Mouse (Mus musculus): Measurements from ENCODE around the gene Ubap1l. TPM values are rescaled to one million over a fixed set of nuclear protein-coding genes. Genes with fewer than 3 reads are reported as not detected.
"Not testable (repeated sequence)": the region's sequence is repeated elsewhere in the genome, so short reads cannot be mapped to it uniquely, and the experiment has no call there.

Ubap1l gene
- polyA plus RNA-seq (2016; fragmentation: Nextera tagmentation; extraction: Ambion mirVana): 0.27 and 0.73 TPM in 2 replicates

DNA sequence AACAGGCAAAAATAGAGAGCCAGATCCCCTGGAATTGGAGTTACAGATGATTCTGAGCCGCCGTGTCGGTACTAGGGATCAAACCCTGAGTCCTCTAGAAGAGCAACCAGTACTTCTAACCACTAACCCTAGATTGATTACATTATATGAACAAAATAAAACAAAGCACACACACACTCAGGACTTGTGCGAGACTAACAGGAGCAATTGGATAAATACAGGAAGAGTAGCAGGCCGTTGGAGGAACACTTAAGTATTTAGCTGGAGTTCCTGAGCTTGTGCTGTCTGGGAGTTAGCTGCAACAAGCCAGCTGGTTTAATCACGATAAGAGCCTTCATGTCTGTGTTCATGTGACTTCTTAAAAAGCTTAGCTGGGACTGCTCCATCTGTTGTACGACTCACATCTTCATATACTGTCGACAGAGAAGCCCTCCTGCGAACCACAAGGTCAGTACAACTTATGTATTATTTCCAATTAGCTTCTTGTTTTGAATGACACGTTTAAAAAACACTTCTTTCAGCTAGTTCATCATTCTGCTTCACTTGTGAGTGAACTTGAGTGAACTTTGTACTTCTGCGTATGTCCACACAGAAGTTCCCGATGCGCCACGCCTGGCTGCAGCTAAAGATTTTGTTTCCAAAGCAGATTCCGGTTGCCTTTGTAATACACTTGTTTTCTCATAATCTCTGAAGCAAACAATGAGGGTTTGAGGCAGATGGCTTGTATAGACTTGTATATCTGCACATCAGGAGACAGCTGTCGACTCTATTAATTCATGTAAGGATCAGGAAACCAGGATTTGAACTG, at the start of gene Ubap1l:
Ubap1l (plus strand) TSS at position 401 of the 808 bp plus-strand sequence.
- Histone ChIP-seq H3K36me3 (replicated peaks) (peaks cover 61% of the 10 kb centered on the region), H3K9me3 (no peaks in the 10 kb centered on the region), H3K4me1 (no peaks in the 10 kb centered on the region), H3K4me3 (replicated peaks) (no peak within 1 kb of the TSS), H3K4me2 (no peak within 1 kb of the TSS), H3K27me3 (no peaks in the 10 kb centered on the region), H3K9ac (no peak within 1 kb of the TSS), H3K27ac (no peak within 1 kb of the TSS)
- WGBS: 89% methylated on average over 16 of the region's 16 CpGs
- no peak for ATAC-seq (ENCODE audit: low FRiP score)

DNA sequence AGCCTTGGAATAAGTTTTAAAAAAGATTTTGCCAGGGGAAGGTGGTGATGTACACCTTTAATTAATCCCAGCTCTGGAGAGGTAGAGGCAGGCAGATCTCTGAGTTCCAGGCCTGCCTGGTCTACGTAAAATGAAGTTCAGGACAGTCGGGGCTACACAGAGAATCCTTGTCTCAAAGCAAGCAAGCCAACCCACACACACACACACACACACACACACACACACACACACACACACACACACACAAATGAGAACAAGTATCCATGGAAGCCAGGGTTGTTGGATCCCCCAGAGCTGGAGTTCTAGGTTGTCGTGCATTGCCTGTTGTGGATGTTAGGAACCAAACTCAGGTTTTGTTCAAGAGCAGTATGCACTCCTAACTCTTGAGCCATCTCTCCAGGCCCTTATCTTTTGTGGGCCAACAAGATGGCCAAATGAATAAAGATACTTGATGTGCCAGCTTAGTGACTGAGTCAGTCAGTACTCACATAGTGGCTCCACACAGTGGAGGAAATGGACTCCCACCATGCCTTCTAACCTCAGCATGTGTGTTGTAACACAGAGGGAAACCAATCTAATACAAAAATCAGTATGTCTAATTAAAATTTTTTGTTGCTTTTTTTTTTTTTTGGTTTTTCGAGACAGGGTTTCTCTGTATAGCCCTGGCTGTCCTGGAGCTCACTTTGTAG, 48.0 kb upstream of the Ubap1l start:
- H3K4me2 ChIP-seq: no peak overlapping the region
- H3K4me3 ChIP-seq (replicated peaks): no peak overlapping the region
- no peak overlapping the region for H3K27ac ChIP-seq
- 90% methylated on average over 4 of the region's 4 CpGs for WGBS
- no peak overlapping the region for H3K9ac ChIP-seq
- peaks cover 56% of the 10 kb centered on the region for H3K36me3 ChIP-seq (replicated peaks)
- no peaks in the 10 kb centered on the region for H3K9me3 ChIP-seq
- no peaks in the 10 kb centered on the region for H3K4me1 ChIP-seq
- H3K27me3 ChIP-seq: no peaks in the 10 kb centered on the region
- ATAC-seq (ENCODE audit: low FRiP score): no peak

DNA sequence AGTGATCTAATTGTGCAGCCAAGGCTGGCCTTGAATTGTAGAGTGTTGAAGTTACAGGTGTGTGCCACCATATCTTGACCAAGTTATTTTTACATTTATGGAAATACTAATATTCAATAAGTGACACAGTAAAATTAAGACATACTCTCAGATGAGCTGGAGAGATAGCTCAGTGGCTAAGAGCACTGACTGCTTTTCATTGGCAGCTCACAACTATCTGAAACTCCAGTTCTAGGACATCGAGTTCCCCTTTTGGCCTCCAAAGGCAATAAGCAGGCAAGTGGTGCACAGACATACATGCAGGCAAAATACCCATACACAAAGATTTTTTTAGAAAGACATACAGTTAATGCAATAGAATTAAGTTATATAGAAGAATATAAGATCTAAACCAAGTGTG, 47.0 kb upstream of the Ubap1l start:
- H3K27me3 ChIP-seq: no peaks in the 10 kb centered on the region
- H3K36me3 ChIP-seq (replicated peaks): peaks cover 55% of the 10 kb centered on the region
- no peaks in the 10 kb centered on the region for H3K4me1 ChIP-seq
- no peaks in the 10 kb centered on the region for H3K9me3 ChIP-seq
- H3K27ac ChIP-seq: no peak overlapping the region
- H3K4me2 ChIP-seq: no peak overlapping the region
- no peak overlapping the region for H3K4me3 ChIP-seq (replicated peaks)
- WGBS: 97% methylated on average over 1 of the region's 1 CpGs
- no peak overlapping the region for H3K9ac ChIP-seq
- ATAC-seq (ENCODE audit: low FRiP score): no peak

DNA sequence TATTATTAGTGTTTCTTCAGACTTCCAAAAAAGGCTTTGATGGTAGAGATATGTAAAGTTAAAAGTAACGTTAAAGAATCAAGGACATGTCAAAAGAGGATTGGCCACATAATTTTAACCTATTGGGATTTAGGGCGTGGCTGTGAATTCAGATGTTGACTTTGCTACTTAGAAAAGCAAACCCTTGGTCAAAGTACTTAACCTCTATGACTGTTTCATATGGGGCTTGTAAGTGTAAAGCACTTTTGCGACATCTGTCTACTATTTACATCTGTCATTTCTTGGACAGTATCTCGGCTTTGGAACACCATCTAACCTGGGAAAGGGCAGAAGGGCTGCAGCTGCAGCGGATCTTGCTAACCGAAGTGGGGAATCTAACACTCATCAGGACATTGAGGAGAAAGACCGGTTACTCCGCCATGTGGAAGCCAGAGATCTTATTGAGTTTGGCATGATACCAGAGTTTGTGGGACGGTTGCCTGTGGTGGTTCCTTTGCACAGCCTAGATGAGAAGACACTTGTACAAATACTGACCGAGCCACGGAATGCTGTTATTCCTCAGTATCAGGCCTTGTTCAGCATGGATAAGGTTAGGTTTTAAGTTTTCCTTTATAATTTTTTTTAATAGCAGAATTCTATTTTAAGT, 38.5 kb upstream of the Ubap1l start:
- H3K9me3 ChIP-seq: no peaks in the 10 kb centered on the region
- no peak for ATAC-seq (ENCODE audit: low FRiP score)
- H3K27ac ChIP-seq: no peak overlapping the region
- H3K27me3 ChIP-seq: no peaks in the 10 kb centered on the region
- H3K4me1 ChIP-seq: no peaks in the 10 kb centered on the region
- WGBS: 93% methylated on average over 11 of the region's 11 CpGs
- no peak overlapping the region for H3K4me2 ChIP-seq
- H3K4me3 ChIP-seq (replicated peaks): no peak overlapping the region
- H3K9ac ChIP-seq: no peak overlapping the region
- peaks cover 60% of the 10 kb centered on the region for H3K36me3 ChIP-seq (replicated peaks)

- H3K27me3 ChIP-seq: no peaks in the 10 kb centered on the region
- H3K9ac ChIP-seq: no peak overlapping the region
- no peaks in the 10 kb centered on the region for H3K4me1 ChIP-seq
- H3K36me3 ChIP-seq (replicated peaks): peaks cover 64% of the 10 kb centered on the region
- no peak overlapping the region for H3K4me2 ChIP-seq
- H3K27ac ChIP-seq: no peak overlapping the region
- H3K9me3 ChIP-seq: no peaks in the 10 kb centered on the region
- no peak for ATAC-seq (ENCODE audit: low FRiP score)
- no peak overlapping the region for H3K4me3 ChIP-seq (replicated peaks)
These were observed 34.9 kb upstream of the Ubap1l start for GRCm38 (mm10) chr9:65325971-65326370.

DNA sequence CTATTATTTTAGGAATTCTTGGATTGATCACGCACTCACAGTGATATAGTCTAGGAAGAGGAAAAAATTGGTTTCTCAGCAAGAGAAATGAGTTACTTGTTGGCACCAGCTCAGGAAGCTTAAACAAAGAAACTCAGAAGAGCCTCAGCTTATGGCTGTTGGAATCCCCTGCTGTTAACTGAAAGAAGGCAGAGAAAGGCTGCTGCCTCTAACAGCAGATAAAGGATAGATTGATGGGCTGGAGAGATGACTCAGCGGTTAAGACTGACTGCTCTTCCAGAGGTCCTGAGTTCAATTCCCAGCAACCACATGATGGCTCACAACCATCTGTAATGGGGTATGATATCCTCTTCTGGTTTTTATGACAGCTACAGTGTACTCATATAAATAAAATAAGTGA, 33.5 kb upstream of the Ubap1l start:
- ATAC-seq (ENCODE audit: low FRiP score): no peak
- H3K9me3 ChIP-seq: no peaks in the 10 kb centered on the region
- H3K36me3 ChIP-seq (replicated peaks): peaks cover 61% of the 10 kb centered on the region
- H3K4me3 ChIP-seq (replicated peaks): no peak overlapping the region
- no peak overlapping the region for H3K4me2 ChIP-seq
- 100% methylated on average over 2 of the region's 2 CpGs for WGBS
- no peaks in the 10 kb centered on the region for H3K27me3 ChIP-seq
- H3K4me1 ChIP-seq: no peaks in the 10 kb centered on the region
- H3K9ac ChIP-seq: no peak overlapping the region
- H3K27ac ChIP-seq: no peak overlapping the region

- Histone ChIP-seq H3K4me3 (replicated peaks) (no peak overlapping the region), H3K9me3 (no peaks in the 10 kb centered on the region), H3K9ac (no peak overlapping the region), H3K4me2 (no peak overlapping the region), H3K36me3 (replicated peaks) (peaks cover 13% of the 10 kb centered on the region), H3K4me1 (no peaks in the 10 kb centered on the region), H3K27me3 (no peaks in the 10 kb centered on the region), H3K27ac (no peak overlapping the region)
- 91% methylated on average over 5 of the region's 5 CpGs for WGBS
- no peak for ATAC-seq (ENCODE audit: low FRiP score)
These were observed 26.9 kb upstream of the Ubap1l start for GRCm38 (mm10) chr9:65333958-65334357.

DNA sequence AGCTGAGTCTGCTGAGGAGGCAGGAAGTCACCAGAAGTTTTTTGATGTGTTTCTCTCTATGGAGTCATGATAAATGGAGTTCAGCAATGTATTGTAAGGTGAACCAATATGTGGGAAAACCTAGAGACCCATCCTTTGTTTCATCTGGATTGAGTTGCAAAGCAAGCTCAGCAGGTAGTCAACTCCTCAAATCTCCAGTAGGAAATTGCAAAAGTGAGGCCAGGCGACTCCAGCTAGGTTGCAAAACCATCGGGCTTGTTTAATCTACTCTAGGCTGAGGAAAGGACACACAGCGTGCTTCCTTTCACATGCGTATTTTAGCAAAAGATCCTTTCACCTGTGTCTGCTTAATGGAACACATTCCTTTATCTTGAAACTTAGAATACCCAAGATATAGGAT, 21.7 kb upstream of the Ubap1l start:
- no peak for ATAC-seq (ENCODE audit: low FRiP score)
- Histone ChIP-seq H3K27ac (no peak overlapping the region), H3K36me3 (replicated peaks) (no peaks in the 10 kb centered on the region), H3K9ac (no peak overlapping the region), H3K4me2 (no peak overlapping the region), H3K4me1 (no peaks in the 10 kb centered on the region), H3K9me3 (no peaks in the 10 kb centered on the region), H3K4me3 (replicated peaks) (no peak overlapping the region), H3K27me3 (0 out of 2 replicates have a peak, but pooled peaks cover 4% of the 10 kb centered on the region)
- WGBS: 85% methylated on average over 4 of the region's 4 CpGs

DNA sequence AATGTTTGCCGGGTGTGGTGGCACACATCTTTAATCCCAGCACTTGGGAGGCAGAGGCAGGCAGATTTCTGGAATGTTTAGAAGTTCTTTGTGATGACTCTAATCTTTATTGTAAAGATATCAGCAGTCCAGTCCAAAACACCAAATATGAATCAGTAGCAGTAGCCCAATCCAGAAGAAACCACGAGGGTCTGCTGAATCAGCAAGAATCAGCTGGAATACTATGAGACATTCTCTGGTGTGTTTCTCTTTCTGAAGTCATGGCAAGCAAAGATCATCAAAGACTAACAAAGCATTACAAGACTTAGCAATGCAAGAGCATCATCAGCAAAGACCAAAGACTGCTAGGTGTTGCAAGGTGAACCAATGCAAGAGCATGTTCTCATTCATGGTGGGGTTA, 20.4 kb upstream of the Ubap1l start:
- Histone ChIP-seq H3K9ac (no peak overlapping the region), H3K27me3 (0 out of 2 replicates have a peak, but pooled peaks cover 4% of the 10 kb centered on the region), H3K4me3 (replicated peaks) (no peak overlapping the region), H3K27ac (no peak overlapping the region), H3K9me3 (no peaks in the 10 kb centered on the region), H3K36me3 (replicated peaks) (no peaks in the 10 kb centered on the region), H3K4me1 (no peaks in the 10 kb centered on the region), H3K4me2 (no peak overlapping the region)
- no peak for ATAC-seq (ENCODE audit: low FRiP score)
- 89% methylated on average over 2 of the region's 2 CpGs for WGBS

- WGBS: 73% methylated on average over 11 of the region's 11 CpGs
- H3K9ac ChIP-seq: peak overlapping the region; percentile 98; the same call in 1 of the 2 replicates
- H3K27ac ChIP-seq: peak overlapping the region; percentile 96
- H3K4me3 ChIP-seq (replicated peaks): peak overlapping the region; percentile 100
- H3K9me3 ChIP-seq; H3K36me3 ChIP-seq (replicated peaks); H3K27me3 ChIP-seq: not testable (repeated sequence)
- peak overlapping the region; percentile 98 for H3K4me2 ChIP-seq
- peaks cover 24% of the 10 kb centered on the region for H3K4me1 ChIP-seq
- 0 out of 2 replicates have a peak, but pooled peaks have one; percentile 10 for ATAC-seq (ENCODE audit: low FRiP score)
These were observed 15.4 kb upstream of the Ubap1l start for GRCm38 (mm10) chr9:65345439-65345838.

DNA sequence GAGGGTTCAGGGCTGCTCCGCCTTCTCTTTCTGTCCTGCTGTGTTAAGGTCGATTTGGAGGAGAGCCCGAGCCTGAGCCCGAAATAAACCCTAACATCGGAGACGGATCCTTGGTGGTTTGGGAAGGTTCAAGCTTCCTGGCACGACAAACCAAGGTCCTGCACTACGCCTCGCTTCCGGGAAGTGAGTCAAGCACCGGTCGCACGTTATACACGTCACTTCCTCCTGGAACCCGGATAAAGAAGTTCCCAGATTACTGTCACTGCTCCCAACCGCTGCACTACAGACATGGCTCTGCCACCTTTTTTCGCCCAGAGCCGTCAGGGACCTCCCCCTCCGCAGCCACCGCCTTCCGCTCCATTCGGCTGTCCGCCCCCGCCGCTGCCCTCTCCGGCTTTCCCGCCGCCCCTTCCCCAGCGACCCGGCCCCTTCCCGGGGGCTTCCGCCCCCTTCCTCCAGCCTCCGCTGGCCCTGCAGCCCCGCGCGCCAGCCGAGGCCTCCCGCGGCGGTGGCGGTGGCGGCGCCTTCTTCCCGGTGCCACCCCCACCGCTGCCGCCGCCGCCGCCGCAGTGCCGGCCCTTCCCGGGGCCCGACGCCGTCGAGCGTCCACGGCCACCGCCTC, 14.9 kb upstream of the Ubap1l start, which contains the start of gene Pdcd7:
Pdcd7 (plus strand) TSS at position 251 of the 622 bp plus-strand sequence.
- Histone ChIP-seq H3K27ac (peak within 1 kb of the TSS; percentile 96), H3K4me2 (peak within 1 kb of the TSS; percentile 98), H3K36me3 (replicated peaks) (no peaks in the 10 kb centered on the region), H3K4me1 (peaks cover 25% of the 10 kb centered on the region), H3K9me3 (no peaks in the 10 kb centered on the region), H3K9ac (peak within 1 kb of the TSS; percentile 98), H3K27me3 (no peaks in the 10 kb centered on the region), H3K4me3 (replicated peaks) (peak within 1 kb of the TSS; percentile 100)
- under 1% methylated on average over 57 of the region's 59 CpGs for WGBS
- peak; percentile 98 for ATAC-seq (ENCODE audit: low FRiP score)

All from forebrain, embryonic 12.5 days (tissue).